Mouse (Mus musculus) cortical plate, adult 2 months (tissue): ENCODE results near the gene Gramd2. TPM values are rescaled to one million over a fixed set of nuclear protein-coding genes. Genes with fewer than 3 reads are reported as not detected.

Experiments used
- H3K27ac ChIP-seq: fragments of 200-500 bp; 2 replicates; pipeline ENCODE4 v1.5.1; 2012; ENCODE audit warnings: low read length, control low read depth, inconsistent platforms; ENCODE audit not compliant: insufficient read depth
- H3K4me1 ChIP-seq: fragments of 200-500 bp; 2 replicates; pipeline ENCODE4 v1.6.1; 2011; ENCODE audit warnings: low read length; ENCODE audit not compliant: control insufficient read depth, insufficient read depth
- H3K4me3 ChIP-seq: fragments of 200-500 bp; 2 replicates; pipeline ENCODE4 v1.5.1; 2011; ENCODE audit warnings: mild to moderate bottlenecking, low read length, control low read depth; ENCODE audit not compliant: insufficient read depth
- CTCF ChIP-seq: fragments of 200-500 bp; IDR thresholded peaks from 2 replicates; pipeline ENCODE4 v1.5.1; 2011; ENCODE audit warnings: mild to moderate bottlenecking, control low read depth, low read length; ENCODE audit not compliant: insufficient read depth; ENCODE audit errors: extremely low read depth
- POLR2A ChIP-seq: fragments of 200-500 bp; IDR thresholded peaks from 2 replicates; pipeline ENCODE4 v1.6.1; 2011; ENCODE audit warnings: mild to moderate bottlenecking, low read length, control low read depth; ENCODE audit not compliant: insufficient read depth; ENCODE audit errors: extremely low read depth
- polyA plus RNA-seq: library from polyadenylated mRNA; depleted of rRNA; stranded (reverse); fragments of >200 nt; gene quantifications from 2 replicates; pipeline ENCODE4 v1.2.3, GENCODE M21; 2012

Gene Gramd2
- polyA plus RNA-seq, 1 experiment = 18.7 TPM

- TF ChIP-seq POLR2A (no peak), CTCF (no peak)
- Histone ChIP-seq H3K4me3 (no peak overlapping the region), H3K4me1 (peaks cover 14% of the 10 kb centered on the region), H3K27ac (peak overlapping the region; percentile 10; the same call in 1 of the 2 replicates)
Observed at GRCm38 (mm10) chr9:59666813-59667212, 13.1 kb upstream of the Gramd2 start.

- Histone ChIP-seq H3K4me3 (no peak overlapping the region), H3K4me1 (peaks cover 16% of the 10 kb centered on the region), H3K27ac (peak overlapping the region; percentile 64; the same call in 1 of the 2 replicates)
- no peak for TF ChIP-seq POLR2A
- no peak for TF ChIP-seq CTCF
Observed at GRCm38 (mm10) chr9:59667250-59667649, 12.7 kb upstream of the Gramd2 start.

GRCm38 (mm10) chr9:59667904-59668303, 12.0 kb upstream of the Gramd2 start:
- TF ChIP-seq POLR2A = no peak
- no peak for TF ChIP-seq CTCF
- H3K27ac ChIP-seq = peak overlapping the region; percentile 64; the same call in 1 of the 2 replicates
- peaks cover 18% of the 10 kb centered on the region for H3K4me1 ChIP-seq
- H3K4me3 ChIP-seq = no peak overlapping the region

- Histone ChIP-seq H3K4me3 (no peak overlapping the region), H3K27ac (no peak overlapping the region), H3K4me1 (peaks cover 19% of the 10 kb centered on the region)
- TF ChIP-seq CTCF (no peak), POLR2A (no peak)
Observed at GRCm38 (mm10) chr9:59668473-59668872, 11.5 kb upstream of the Gramd2 start.

GRCm38 (mm10) chr9:59669172-59669571, 10.8 kb upstream of the Gramd2 start:
- TF ChIP-seq POLR2A (no peak), CTCF (no peak)
- H3K27ac ChIP-seq = no peak overlapping the region
- H3K4me1 ChIP-seq = peaks cover 20% of the 10 kb centered on the region
- no peak overlapping the region for H3K4me3 ChIP-seq

GRCm38 (mm10) chr9:59672195-59672894, 7.6 kb upstream of the Gramd2 start:
- Histone ChIP-seq H3K4me1 (peaks cover 10% of the 10 kb centered on the region), H3K27ac (no peak overlapping the region), H3K4me3 (no peak overlapping the region)
- TF ChIP-seq POLR2A (no peak), CTCF (no peak)

GRCm38 (mm10) chr9:59673427-59673826, 6.5 kb upstream of the Gramd2 start:
- peaks cover 8% of the 10 kb centered on the region for H3K4me1 ChIP-seq
- TF ChIP-seq POLR2A (no peak), CTCF (no peak)
- no peak overlapping the region for H3K27ac ChIP-seq
- no peak overlapping the region for H3K4me3 ChIP-seq

- H3K4me1 ChIP-seq = peaks cover 8% of the 10 kb centered on the region
- no peak overlapping the region for H3K4me3 ChIP-seq
- no peak overlapping the region for H3K27ac ChIP-seq
- TF ChIP-seq CTCF (no peak), POLR2A (no peak)
Observed at GRCm38 (mm10) chr9:59675598-59675997, 4.3 kb upstream of the Gramd2 start.

GRCm38 (mm10) chr9:59678313-59678712, 1.6 kb upstream of the Gramd2 start:
- Histone ChIP-seq H3K4me3 (no peak overlapping the region), H3K27ac (no peak overlapping the region)
- no peak for TF ChIP-seq POLR2A
- peak; percentile 74 for TF ChIP-seq CTCF

GRCm38 (mm10) chr9:59680534-59680875, 561 bp downstream of the Gramd2 start:
- H3K4me3 ChIP-seq = peak overlapping the region; percentile 49
- TF ChIP-seq POLR2A = no peak
- no peak for TF ChIP-seq CTCF
- no peaks in the 10 kb centered on the region; the same call in 1 of the 2 replicates for H3K4me1 ChIP-seq
- H3K27ac ChIP-seq = no peak overlapping the region

More at GRCm38 (mm10) chr9:59678313-59678712, 1.6 kb upstream of the Gramd2 start:
- peaks cover 2% of the 10 kb centered on the region; the same call in 1 of the 2 replicates for H3K4me1 ChIP-seq
